ENCODE assay signal across 21 mouse cellular contexts in the genomic region with DNA sequence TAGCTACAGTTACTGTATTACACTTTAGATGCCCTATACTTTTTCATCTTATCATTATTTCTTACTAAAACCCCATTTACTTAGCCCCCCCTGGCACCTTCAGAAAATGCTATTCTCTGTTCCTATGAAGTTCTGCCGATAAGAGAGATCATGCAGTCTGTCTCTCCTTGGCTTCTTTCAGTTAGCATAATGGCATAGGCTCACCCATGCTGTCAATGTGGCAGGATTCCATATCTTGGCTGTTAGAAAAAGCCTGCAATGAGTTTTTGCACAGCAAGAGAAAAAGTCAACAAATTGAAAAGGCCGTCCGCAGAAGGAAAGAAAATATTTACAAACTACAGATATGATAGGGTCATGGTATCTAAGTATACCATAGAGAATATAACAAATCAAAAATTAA.
A peak's percentile ranks its signal among the peaks of the same experiment; 100 is the strongest.
DNase-seq lines count a peak whose midpoint lies in the region; ATAC-seq and TF ChIP-seq lines count a peak whose summit lies in the region.
"Had no signal": no experiment of that assay in that cellular context is flagged by ENCODE, and none has a peak within 500 bp of the region (broad histone marks: within the 10 kb centered on the region; RNA-seq: fewer than 3 reads in every experiment).

No protein-coding gene starts in this region.

- 56% methylated on average over 3 of the region's 3 CpGs for WGBS in forebrain, postnatal 0 days
- WGBS in forebrain, embryonic 11.5 days, result 86% methylated on average over 3 of the region's 3 CpGs

- peak; percentile 78 for DNase-seq in forebrain, postnatal 0 days
- no peak for DNase-seq in forebrain, embryonic 11.5 days (ENCODE audit: low spot score)
- DNase-seq in cerebellum, adult 11 months, result peak; percentile 57
- DNase-seq in cerebellum, adult 9-11 months, result peak; percentile 83
- peak; percentile 24 to 85 for DNase-seq in layer of hippocampus, postnatal 14 days (ENCODE audit: low spot score in 2 of 2)
- DNase-seq in lung, adult 18-20 months, result no peak
- no peak for DNase-seq in gastrocnemius, postnatal 4 days (ENCODE audit: low spot score in 2 of 2)
- DNase-seq: B cell, adult 2 months; gastrocnemius, postnatal 10 days; heart, adult 18-20 months; heart, postnatal 4 days; kidney, postnatal 4 days; lung, adult 2 months; lung, postnatal 36 days; thymus, adult 2 months had no signal

- H3K27me3 ChIP-seq in forebrain, postnatal 0 days (ENCODE audit: insufficient read depth, low read length), result no peaks in the 10 kb centered on the region
- H3K27me3 ChIP-seq in forebrain, embryonic 11.5 days (ENCODE audit: control insufficient read depth, insufficient read depth, low read length), result no peaks in the 10 kb centered on the region
- H3K27me3 ChIP-seq: hindbrain, embryonic 15.5 days; intestine, embryonic 15.5 days; midbrain, embryonic 15.5 days had no signal

- no peak for TF ChIP-seq CTCF in forebrain, postnatal 0 days (IDR thresholded peaks at IDR 0.05; ENCODE audit: low read depth)

- no peak overlapping the region for H3K27ac ChIP-seq in forebrain, postnatal 0 days (ENCODE audit: low read depth, low read length)
- no peak overlapping the region for H3K27ac ChIP-seq in forebrain, embryonic 11.5 days (ENCODE audit: low read depth, low read length)
- H3K27ac ChIP-seq: heart, embryonic 15.5 days; hindbrain, embryonic 15.5 days; intestine, embryonic 15.5 days; midbrain, embryonic 15.5 days had no signal

- H3K4me3 ChIP-seq in forebrain, postnatal 0 days (ENCODE audit: low read depth, low read length), result no peak overlapping the region
- H3K4me3 ChIP-seq in forebrain, embryonic 11.5 days (ENCODE audit: low read depth, low read length), result no peak overlapping the region
- H3K4me3 ChIP-seq: heart, embryonic 15.5 days; hindbrain, embryonic 15.5 days; intestine, embryonic 15.5 days; midbrain, embryonic 15.5 days; myocyte had no signal

- H3K4me1 ChIP-seq in forebrain, postnatal 0 days (ENCODE audit: insufficient read depth), result no peaks in the 10 kb centered on the region
- H3K4me1 ChIP-seq in forebrain, embryonic 11.5 days (replicated peaks; ENCODE audit: control insufficient read depth, insufficient read depth, low read length), result no peaks in the 10 kb centered on the region
- H3K4me1 ChIP-seq: heart, embryonic 15.5 days; hindbrain, embryonic 15.5 days; intestine, embryonic 15.5 days; midbrain, embryonic 15.5 days had no signal

- no peak overlapping the region for H3K4me2 ChIP-seq in forebrain, postnatal 0 days (ENCODE audit: low read depth)
- H3K4me2 ChIP-seq in forebrain, embryonic 11.5 days (ENCODE audit: low read depth, low read length, severe bottlenecking), result no peak overlapping the region
- H3K4me2 ChIP-seq: heart, embryonic 15.5 days; hindbrain, embryonic 15.5 days; intestine, embryonic 15.5 days; liver, embryonic 11.5 days; midbrain, embryonic 15.5 days had no signal

- no peaks in the 10 kb centered on the region for H3K9me3 ChIP-seq in forebrain, postnatal 0 days (ENCODE audit: low read length)
- H3K9me3 ChIP-seq in forebrain, embryonic 11.5 days (ENCODE audit: control insufficient read depth, low read length), result no peaks in the 10 kb centered on the region
- H3K9me3 ChIP-seq: heart, embryonic 15.5 days; hindbrain, embryonic 15.5 days; intestine, embryonic 15.5 days; midbrain, embryonic 15.5 days had no signal

- ATAC-seq in forebrain, postnatal 0 days, result peak; percentile 62; the same call in 1 of the 2 replicates
- no peak for ATAC-seq in forebrain, embryonic 11.5 days (replicated peaks; ENCODE audit: low FRiP score)
- ATAC-seq: intestine, embryonic 15.5 days; midbrain, embryonic 15.5 days had no signal

- H3K9ac ChIP-seq in forebrain, postnatal 0 days, result no peak overlapping the region
- no peak overlapping the region for H3K9ac ChIP-seq in forebrain, embryonic 11.5 days (ENCODE audit: low read length)
- H3K9ac ChIP-seq: heart, embryonic 15.5 days; hindbrain, embryonic 15.5 days; intestine, embryonic 15.5 days; midbrain, embryonic 15.5 days had no signal

- H3K36me3 ChIP-seq in forebrain, postnatal 0 days (ENCODE audit: insufficient read depth), result no peaks in the 10 kb centered on the region
- no peaks in the 10 kb centered on the region for H3K36me3 ChIP-seq in forebrain, embryonic 11.5 days (ENCODE audit: control insufficient read depth, insufficient read depth, low read length)
- H3K36me3 ChIP-seq: heart, embryonic 15.5 days; hindbrain, embryonic 15.5 days; intestine, embryonic 15.5 days; midbrain, embryonic 15.5 days had no signal

Comparison
In these comparisons a context has a peak if more than half of its experiments do, and no peak if none do; other contexts are left out.
1. DNase-seq: peak in forebrain, postnatal 0 days (single experiment), cerebellum, adult 11 months (single experiment), cerebellum, adult 9-11 months (single experiment) and layer of hippocampus, postnatal 14 days (2 of 2); none in forebrain, embryonic 11.5 days (single experiment), lung, adult 18-20 months (0 of 2) and gastrocnemius, postnatal 4 days (0 of 2).